Mouse (Mus musculus): ENCODE results near the gene Prl7c1. TPM values are rescaled to one million over a fixed set of nuclear protein-coding genes. Genes with fewer than 3 reads are reported as not detected.
"Not testable (repeated sequence)": the region's sequence is repeated elsewhere in the genome, so short reads cannot be mapped to it uniquely, and the experiment has no call there.

Prl7c1 gene
- not detected in 2 replicates for polyA plus RNA-seq (2016; fragmentation: Nextera tagmentation; extraction: Ambion mirVana)

DNA sequence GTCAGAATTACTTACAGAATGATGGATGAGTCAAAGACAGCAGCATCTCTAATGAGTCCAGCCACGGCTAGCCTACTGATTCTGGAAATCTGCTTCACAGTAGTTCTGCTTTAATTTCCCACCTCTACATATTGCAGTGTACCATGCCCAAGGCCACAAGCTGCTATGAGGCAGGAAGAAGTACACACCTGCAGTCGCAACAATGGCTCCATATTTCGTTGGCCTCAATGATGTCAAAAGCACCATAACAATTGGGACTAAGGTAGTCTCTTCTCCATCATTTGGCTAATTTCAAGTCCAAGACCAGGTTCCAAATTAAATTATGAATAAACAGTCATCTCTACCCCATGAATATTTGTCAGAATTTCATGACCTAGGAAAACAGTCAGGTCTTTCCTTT, at the start of gene Prl7c1:
Gene Prl7c1 (minus strand): TSS at position 101 of the 400 bp plus-strand sequence.
- H3K27ac ChIP-seq; H3K27me3 ChIP-seq; H3K4me3 ChIP-seq; H3K4me1 ChIP-seq; ATAC-seq (ENCODE audit: insufficient number of reproducible peaks, insufficient read depth, low FRiP score, low TSS enrichment); H3K9me3 ChIP-seq; H3K9ac ChIP-seq; H3K4me2 ChIP-seq (replicated peaks); H3K36me3 ChIP-seq: not testable (repeated sequence)
- WGBS: 87% methylated on average over 3 of the region's 3 CpGs

DNA sequence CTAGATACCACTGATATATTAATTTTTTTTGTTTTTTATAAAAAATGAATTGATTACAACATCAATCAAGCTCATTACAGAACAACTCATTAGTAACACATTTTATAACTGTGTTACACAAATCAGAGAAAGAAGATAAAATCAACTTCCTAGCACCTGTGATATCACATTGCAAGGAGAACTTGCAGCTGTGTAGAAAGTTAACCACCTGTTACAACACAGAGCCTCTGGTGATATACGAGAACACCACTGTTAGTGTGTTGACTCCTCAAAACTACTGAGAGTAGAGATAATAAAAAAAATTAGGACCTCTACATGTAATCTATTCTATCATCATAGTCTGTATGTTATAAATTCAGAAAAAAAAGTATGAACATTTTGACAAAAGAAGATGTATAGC, 22.2 kb upstream of the Prl7c1 start:
- no peak overlapping the region for H3K27ac ChIP-seq
- H3K36me3 ChIP-seq: no peaks in the 10 kb centered on the region
- no peak for ATAC-seq (ENCODE audit: insufficient number of reproducible peaks, insufficient read depth, low FRiP score, low TSS enrichment)
- no peaks in the 10 kb centered on the region for H3K27me3 ChIP-seq
- no peak overlapping the region for H3K4me2 ChIP-seq (replicated peaks)
- no peak overlapping the region for H3K9ac ChIP-seq
- no peaks in the 10 kb centered on the region for H3K9me3 ChIP-seq
- WGBS: 67% methylated on average over 1 of the region's 1 CpGs
- no peak overlapping the region for H3K4me3 ChIP-seq
- no peaks in the 10 kb centered on the region for H3K4me1 ChIP-seq

DNA sequence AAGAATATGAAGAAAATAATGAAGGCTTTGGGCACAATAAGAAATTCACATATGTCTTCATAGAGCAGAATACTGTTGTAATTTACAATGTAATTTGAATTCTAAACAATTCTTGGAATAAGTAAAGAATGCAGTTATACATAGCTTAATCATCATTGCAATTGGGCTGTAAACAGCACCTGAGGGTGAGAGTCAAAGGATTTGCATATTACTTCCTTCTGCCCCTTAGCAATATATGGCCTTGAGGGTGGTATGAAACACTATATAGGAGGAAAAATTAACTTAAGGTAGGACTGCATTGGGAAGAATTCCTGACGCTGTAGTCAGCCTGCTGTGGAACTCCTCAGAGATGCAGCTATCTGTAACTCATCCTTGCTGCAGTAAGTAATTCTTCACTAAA, 20.8 kb upstream of the Prl7c1 start, which contains the start of gene Prl2a1:
Gene Prl2a1 (plus strand): TSS at position 301 of the 400 bp plus-strand sequence.
- no peak within 1 kb of the TSS for H3K27ac ChIP-seq
- no peak for ATAC-seq (ENCODE audit: insufficient number of reproducible peaks, insufficient read depth, low FRiP score, low TSS enrichment)
- no peaks in the 10 kb centered on the region for H3K9me3 ChIP-seq
- no peaks in the 10 kb centered on the region for H3K27me3 ChIP-seq
- H3K4me2 ChIP-seq (replicated peaks): no peak within 1 kb of the TSS
- H3K9ac ChIP-seq: no peak within 1 kb of the TSS
- H3K4me3 ChIP-seq: no peak within 1 kb of the TSS
- no peaks in the 10 kb centered on the region for H3K36me3 ChIP-seq
- WGBS: 87% methylated on average over 1 of the region's 1 CpGs
- H3K4me1 ChIP-seq: no peaks in the 10 kb centered on the region

DNA sequence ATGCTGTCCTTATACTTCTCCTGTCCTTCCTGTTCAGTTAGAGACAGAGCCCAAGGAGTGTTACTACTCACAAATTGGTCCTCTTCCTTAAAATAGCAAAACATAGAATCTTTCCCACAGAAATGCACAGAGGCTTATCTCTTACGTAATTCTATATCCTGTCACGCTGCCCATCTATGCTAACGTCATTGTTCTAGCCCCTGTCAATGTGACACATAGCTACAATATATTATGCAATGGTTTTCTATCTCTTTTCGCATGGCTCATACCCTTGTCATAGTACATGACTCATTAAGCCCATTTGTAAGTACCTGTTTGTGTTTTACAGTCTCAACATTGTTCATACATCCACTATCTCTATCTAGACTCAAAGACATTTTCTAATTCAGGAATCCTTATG, 18.7 kb upstream of the Prl7c1 start:
- H3K27me3 ChIP-seq: no peaks in the 10 kb centered on the region
- WGBS: 87% methylated on average over 4 of the region's 4 CpGs
- H3K4me1 ChIP-seq: no peaks in the 10 kb centered on the region
- no peaks in the 10 kb centered on the region for H3K36me3 ChIP-seq
- no peaks in the 10 kb centered on the region for H3K9me3 ChIP-seq
- no peak overlapping the region for H3K9ac ChIP-seq
- no peak for ATAC-seq (ENCODE audit: insufficient number of reproducible peaks, insufficient read depth, low FRiP score, low TSS enrichment)
- H3K27ac ChIP-seq: no peak overlapping the region
- no peak overlapping the region for H3K4me2 ChIP-seq (replicated peaks)
- H3K4me3 ChIP-seq: no peak overlapping the region

- ATAC-seq (ENCODE audit: insufficient number of reproducible peaks, insufficient read depth, low FRiP score, low TSS enrichment): no peak
- Histone ChIP-seq H3K4me2 (replicated peaks) (no peak overlapping the region), H3K36me3 (no peaks in the 10 kb centered on the region), H3K4me3 (no peak overlapping the region), H3K9ac (no peak overlapping the region), H3K27ac (no peak overlapping the region), H3K9me3 (no peaks in the 10 kb centered on the region), H3K27me3 (no peaks in the 10 kb centered on the region), H3K4me1 (no peaks in the 10 kb centered on the region)
- 89% methylated on average over 10 of the region's 10 CpGs for WGBS
These were observed 46.0 kb downstream of the Prl7c1 start for GRCm38 (mm10) chr13:27734512-27735186.

DNA sequence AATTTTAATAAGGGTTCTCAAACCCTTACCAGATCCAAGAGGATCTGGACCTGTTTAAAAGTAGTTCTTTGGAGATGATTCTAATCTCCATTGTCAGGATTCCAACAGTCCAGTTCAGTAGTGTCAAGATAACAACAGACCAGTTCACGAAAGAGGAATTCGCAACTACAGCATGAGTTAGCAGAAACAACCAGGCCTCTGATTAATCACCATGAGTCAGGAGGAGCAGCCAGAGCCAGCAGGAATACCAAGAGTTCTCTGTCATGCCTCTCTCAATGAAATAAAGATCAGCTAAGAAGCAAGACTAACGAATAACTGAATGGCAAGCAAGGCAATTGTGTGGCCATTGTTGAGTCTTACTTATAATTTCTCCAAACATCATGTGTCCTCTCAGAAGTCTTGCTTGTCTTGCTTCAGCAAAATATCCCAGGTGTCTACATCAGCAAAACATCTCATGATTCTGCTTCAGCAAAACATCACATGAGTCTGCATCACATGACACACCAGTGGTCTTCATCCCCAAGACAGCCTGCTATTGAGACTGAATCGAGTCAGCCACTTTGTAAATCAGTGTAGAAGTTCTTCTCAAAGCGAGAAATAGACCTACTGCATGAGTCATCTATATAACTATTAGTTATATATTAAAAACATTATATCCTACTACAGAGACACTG, 50.2 kb downstream of the Prl7c1 start:
- 91% methylated on average over 5 of the region's 5 CpGs for WGBS

GRCm38 (mm10) chr13:27725057-27725456, 55.5 kb downstream of the Prl7c1 start:
- H3K36me3 ChIP-seq; H3K9ac ChIP-seq; H3K27ac ChIP-seq; H3K9me3 ChIP-seq; H3K4me2 ChIP-seq (replicated peaks); H3K4me3 ChIP-seq; H3K4me1 ChIP-seq; ATAC-seq (ENCODE audit: insufficient number of reproducible peaks, insufficient read depth, low FRiP score, low TSS enrichment); H3K27me3 ChIP-seq: not testable (repeated sequence)
- 84% methylated on average over 3 of the region's 3 CpGs for WGBS

More for the DNA sequence above, 50.2 kb downstream of the Prl7c1 start:
- H3K9me3 ChIP-seq; H3K4me2 ChIP-seq (replicated peaks); H3K27me3 ChIP-seq; H3K9ac ChIP-seq; H3K27ac ChIP-seq; H3K36me3 ChIP-seq; H3K4me1 ChIP-seq; H3K4me3 ChIP-seq; ATAC-seq (ENCODE audit: insufficient number of reproducible peaks, insufficient read depth, low FRiP score, low TSS enrichment): not testable (repeated sequence)

Other genes with a start within 250 kb of the Prl7c1 start
- gene Prl8a9, start 216.2 kb downstream of the Prl7c1 start, polyA plus RNA-seq (2016; fragmentation: Nextera tagmentation; extraction: Ambion mirVana): not detected in 2 replicates
- gene Prl8a1, start 198.6 kb downstream of the Prl7c1 start, polyA plus RNA-seq (2016; fragmentation: Nextera tagmentation; extraction: Ambion mirVana): not detected in 2 replicates
- gene Prl7b1, start 170.2 kb downstream of the Prl7c1 start, polyA plus RNA-seq (2016; fragmentation: Nextera tagmentation; extraction: Ambion mirVana): not detected in 2 replicates
- gene Prl7a1, start 138.3 kb downstream of the Prl7c1 start, polyA plus RNA-seq (2016; fragmentation: Nextera tagmentation; extraction: Ambion mirVana): not detected in 2 replicates
- not detected in 2 replicates for gene Prl7a2, start 112.8 kb downstream of the Prl7c1 start, polyA plus RNA-seq (2016; fragmentation: Nextera tagmentation; extraction: Ambion mirVana)
- not detected in 2 replicates for gene Prl7d1, start 64.1 kb downstream of the Prl7c1 start, polyA plus RNA-seq (2016; fragmentation: Nextera tagmentation; extraction: Ambion mirVana)
- not detected in 2 replicates for gene Prl2a1, start 20.9 kb upstream of the Prl7c1 start, polyA plus RNA-seq (2016; fragmentation: Nextera tagmentation; extraction: Ambion mirVana)
- not detected in 2 replicates for gene Prl2c1, start 68.5 kb upstream of the Prl7c1 start, polyA plus RNA-seq (2016; fragmentation: Nextera tagmentation; extraction: Ambion mirVana)
- not detected in 2 replicates for gene Prl4a1, start 235.4 kb upstream of the Prl7c1 start, polyA plus RNA-seq (2016; fragmentation: Nextera tagmentation; extraction: Ambion mirVana)

Measured in embryonic facial prominence, embryonic 12.5 days (tissue).